Mouse (Mus musculus) T-helper 1 cell (primary cell): Measurements from ENCODE around the gene Sowahd.
"Not testable (repeated sequence)": the region's sequence is repeated elsewhere in the genome, so short reads cannot be mapped to it uniquely, and the experiment has no call there.

ENCODE experiments used
- in situ Hi-C: fragments of 300-600 bp; cut with MboI, MseI; formaldehyde crosslinking; loops from one replicate; pipeline ENCODE4 v1.15.1; 2025; ENCODE audit warnings: high pct_unique_total_duplicates

Gene Sowahd

DNA sequence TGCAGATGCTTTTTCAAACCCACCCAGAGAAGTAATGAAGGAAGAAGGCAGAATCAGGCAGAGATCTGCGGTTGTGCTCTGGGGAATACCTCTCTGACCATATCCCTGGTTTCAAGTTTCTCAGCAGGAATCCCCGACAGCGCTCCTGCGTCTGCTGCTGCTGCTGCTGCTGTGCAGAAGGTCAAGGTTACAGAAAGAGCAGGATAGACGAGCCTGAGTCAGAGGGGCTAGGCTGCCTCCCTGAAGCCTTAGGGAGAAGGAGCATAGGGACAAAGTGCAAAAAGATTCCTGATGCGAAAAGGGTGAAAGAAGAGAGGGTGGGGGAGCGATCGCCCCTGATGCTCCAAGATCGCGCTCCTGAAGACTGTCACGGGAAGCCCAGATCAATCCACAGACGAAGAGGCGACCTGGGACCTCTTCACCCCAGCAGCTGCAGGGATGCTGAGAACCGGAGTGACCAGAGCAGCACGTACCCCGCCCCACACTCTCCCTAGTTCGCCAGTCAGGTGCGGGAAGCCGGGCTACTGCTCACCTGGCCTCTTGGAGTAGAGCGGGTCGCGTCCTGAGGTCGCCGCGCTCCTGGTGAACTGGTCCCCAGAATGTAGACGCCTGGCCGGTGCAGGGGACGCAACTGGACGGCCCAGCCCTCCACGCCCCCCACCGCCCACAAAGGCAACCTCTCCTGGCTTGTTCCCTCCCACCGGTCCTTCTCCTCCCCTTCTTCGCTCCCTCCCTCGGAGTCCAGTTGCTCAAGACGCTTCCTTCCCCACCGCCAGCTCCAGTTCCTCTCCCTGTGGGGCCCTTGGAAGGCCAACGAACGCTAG, at the start of gene Sowahd:
Sowahd (plus strand) TSS at position 780 of the 824 bp plus-strand sequence.
- in situ Hi-C loops, result no loop called here

DNA sequence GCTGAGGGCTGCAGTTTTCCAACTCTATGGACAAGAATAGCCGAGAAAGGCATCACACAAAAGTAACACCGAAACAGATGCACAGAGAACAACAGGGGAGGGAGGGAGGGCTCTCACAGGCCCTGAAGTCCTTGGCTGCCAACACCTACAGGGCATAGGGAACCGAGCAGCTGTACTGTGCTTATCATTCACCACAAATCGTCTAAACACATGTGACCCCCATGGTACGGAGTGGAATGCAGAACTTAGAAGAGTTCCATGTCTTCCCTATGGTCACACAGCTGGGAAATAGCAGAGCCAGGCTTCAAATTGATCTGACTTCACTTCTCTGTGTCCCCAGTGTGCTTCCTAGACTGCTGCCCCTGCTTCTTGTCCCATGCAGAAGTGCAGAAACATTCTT, 34.8 kb upstream of the Sowahd start:
- in situ Hi-C loops, result no loop called here

- in situ Hi-C loops, result loop anchor here (5.0 kb wide), 1 partner anchor 81 kb away; no protein-coding TSS in a partner anchor
Observed at GRCm38 (mm10) chrX:37018150-37018654, 30.4 kb upstream of the Sowahd start.

- in situ Hi-C loops, result loop anchor here (5.0 kb wide), 1 partner anchor 82 kb away; no protein-coding TSS in a partner anchor
Observed at GRCm38 (mm10) chrX:37019045-37019444, 29.6 kb upstream of the Sowahd start.

DNA sequence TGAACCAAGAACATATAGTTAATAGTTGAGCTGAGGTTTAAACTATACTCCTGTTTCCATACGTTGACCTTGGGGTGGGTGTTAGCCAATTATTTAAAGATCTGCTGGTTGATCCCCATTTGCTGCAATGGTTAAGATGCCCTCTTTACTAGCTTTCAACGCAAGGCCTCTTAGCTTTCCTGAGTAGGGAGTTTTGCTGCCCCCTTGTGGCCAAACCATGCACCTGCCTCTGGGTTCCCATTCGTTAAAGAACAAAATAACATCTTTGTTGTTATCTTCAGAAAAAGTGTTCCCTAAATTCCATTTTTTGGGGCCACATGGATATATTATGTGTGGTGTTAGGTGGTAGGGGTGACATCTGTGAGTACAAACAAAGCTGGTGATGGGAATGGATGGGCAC, 26.0 kb upstream of the Sowahd start:
- in situ Hi-C loops, result loop anchor here (10.0 kb wide), 1 partner anchor 188 kb away; no protein-coding TSS in a partner anchor

GRCm38 (mm10) chrX:37023652-37024309, 24.9 kb upstream of the Sowahd start:
- in situ Hi-C loops, result loop anchor here (10.0 kb wide), 1 partner anchor 189 kb away; no protein-coding TSS in a partner anchor

DNA sequence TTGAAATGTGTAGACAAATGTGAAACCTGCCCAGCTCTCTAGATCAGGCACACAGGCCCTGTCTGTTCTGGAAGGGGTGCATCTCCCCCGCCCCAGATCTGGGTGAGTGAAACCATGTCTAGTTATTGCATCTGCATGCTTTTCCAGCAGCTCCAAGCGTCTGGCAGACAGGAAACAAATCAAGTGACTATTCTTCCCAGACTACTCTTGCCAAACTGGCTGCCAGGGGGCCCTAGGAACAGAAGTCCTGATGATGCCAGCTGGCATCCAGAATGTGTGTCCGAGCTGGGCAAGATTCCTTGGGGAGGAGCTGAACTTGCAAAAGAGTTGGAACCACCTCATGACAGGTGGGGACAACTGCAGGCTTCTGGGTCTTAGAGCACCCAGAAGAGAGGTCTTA, 20.3 kb upstream of the Sowahd start:
- in situ Hi-C loops, result loop anchor here (10.0 kb wide), 1 partner anchor 194 kb away; no protein-coding TSS in a partner anchor

DNA sequence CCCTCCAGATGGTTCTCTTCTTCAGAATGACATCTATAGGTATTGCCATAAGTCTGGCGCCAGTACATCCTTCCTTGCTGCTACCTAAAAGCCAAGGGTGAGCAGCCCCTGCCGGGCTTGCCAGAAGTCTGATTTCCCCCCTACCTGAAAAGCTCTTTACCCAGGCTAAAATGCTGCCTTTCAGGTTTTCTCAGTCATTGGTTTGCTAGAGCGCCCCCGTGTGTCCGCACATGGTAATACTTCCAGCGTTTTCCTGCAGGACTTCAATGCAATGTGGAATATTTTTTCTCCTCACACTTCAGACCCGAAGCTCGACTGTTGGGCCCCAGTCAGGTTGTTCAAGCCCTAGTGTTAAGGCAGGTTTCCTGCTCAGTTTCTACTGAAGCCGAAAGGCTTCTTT, 5.9 kb upstream of the Sowahd start:
- in situ Hi-C loops, result no loop called here

- in situ Hi-C loops, result no loop called here
Observed at GRCm38 (mm10) chrX:37048890-37049823, 512 bp downstream of the Sowahd start.

GRCm38 (mm10) chrX:37063902-37064301, 15.3 kb downstream of the Sowahd start:
- in situ Hi-C loops, result no loop called here

DNA sequence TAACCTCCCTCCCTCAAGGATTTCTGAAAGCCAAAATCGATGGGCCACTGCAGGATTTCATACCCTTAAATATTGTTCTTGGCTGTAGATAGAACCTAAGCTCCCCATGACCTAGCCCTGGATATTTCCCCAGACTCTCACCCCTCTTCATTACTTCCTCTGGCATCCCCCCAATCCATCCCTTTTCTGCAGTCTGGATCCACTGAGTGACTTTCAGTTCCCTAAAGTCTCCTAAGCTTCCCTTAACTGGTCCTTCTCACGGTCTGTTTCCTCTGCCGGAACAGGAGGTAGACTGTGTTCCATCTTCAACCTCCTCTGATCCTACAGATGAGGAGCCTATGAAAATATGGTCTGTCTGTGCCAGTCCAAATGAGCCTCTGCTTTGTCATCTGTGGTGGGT, 18.7 kb downstream of the Sowahd start:
- in situ Hi-C loops, result no loop called here

DNA sequence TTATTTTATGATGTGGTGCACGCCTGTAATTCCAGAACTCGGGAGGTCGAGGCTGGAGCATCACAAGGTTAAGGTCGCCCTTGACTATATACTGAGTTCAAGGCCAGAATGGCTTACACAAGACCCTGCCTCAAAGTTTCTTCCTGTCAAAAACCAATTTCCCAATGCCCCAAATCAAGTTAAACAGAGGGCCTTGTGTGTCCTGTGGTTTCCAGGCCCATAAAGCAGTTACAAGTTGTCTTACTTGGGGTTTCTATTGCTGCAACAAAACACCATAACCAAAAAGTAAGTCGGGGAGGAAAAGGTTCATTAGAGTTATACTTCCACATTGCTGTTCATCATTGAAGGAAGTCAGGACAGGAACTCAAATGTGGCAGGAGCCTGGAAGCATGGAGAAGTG, 20.1 kb downstream of the Sowahd start:
- in situ Hi-C loops, result no loop called here

- in situ Hi-C loops, result no loop called here
Observed at GRCm38 (mm10) chrX:37074262-37074892, 25.7 kb downstream of the Sowahd start.

DNA sequence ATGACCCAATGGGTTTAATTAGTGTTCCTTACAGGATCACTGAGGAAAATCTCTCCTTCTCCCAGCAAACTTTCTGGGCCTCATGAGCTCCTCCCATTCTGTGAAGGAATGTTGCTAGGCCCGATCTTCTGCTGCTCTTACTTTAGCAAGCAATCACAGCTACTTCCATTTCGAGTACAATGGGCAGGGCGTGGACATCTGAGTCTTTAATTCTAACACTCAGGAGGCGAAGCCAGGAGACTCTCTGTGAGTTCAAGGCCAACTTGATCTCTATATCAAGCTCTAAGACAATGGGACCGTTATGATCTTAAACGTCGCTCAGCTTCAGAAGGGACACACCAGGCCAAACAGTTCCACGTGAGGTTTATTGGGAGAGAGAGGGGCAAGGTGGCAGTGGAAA, 28.0 kb downstream of the Sowahd start:
- in situ Hi-C loops, result no loop called here

GRCm38 (mm10) chrX:37080345-37080744, 31.7 kb downstream of the Sowahd start:
- in situ Hi-C loops, result not testable (repeated sequence)

DNA sequence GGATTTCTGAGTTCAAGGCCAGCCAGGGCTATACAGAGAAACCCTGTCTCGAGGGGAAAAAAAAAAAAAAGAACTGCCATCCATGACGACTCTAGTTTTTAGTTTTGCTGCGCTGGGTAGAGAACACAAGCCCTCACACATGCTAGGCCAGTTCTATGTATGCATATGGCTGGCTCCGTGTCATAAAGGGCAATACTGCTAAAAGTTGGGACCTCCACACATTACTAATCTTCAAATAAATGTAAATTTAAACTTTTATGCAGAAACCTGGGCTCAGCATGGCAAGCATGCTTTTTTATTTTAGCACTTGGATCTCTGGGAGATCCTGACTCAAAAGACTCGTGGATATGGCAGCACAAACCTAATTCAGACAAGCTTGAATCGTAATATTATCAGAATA, 32.5 kb downstream of the Sowahd start:
- in situ Hi-C loops, result no loop called here

DNA sequence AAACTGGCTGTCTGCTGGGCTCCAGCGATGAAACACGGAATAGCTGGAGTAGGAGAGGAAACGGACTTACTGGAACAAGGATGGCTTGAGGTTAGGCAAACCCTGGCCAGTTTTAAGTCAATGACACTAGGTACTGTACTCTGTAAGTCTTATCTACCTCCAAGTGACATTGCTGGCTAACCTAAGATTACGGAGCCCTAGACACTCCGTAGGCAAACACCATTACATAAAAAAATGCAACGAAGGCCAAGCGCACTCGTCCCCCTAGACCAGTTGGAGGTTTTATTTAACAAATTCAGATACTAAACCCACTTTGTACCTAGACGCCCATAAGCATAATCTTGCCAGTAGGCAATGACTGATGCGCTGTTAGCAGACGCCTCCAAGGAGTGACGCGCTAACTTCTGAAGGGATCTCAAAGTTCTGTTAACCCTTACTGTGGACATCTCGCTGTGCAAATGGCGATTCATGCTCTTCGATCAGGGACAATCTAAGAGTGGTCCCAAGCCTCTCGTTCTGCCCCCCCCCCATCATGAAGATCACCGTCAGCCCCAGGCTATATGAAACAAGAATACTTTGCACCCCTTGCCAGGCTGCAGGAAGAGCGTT, 35.8 kb downstream of the Sowahd start:
- in situ Hi-C loops, result no loop called here

DNA sequence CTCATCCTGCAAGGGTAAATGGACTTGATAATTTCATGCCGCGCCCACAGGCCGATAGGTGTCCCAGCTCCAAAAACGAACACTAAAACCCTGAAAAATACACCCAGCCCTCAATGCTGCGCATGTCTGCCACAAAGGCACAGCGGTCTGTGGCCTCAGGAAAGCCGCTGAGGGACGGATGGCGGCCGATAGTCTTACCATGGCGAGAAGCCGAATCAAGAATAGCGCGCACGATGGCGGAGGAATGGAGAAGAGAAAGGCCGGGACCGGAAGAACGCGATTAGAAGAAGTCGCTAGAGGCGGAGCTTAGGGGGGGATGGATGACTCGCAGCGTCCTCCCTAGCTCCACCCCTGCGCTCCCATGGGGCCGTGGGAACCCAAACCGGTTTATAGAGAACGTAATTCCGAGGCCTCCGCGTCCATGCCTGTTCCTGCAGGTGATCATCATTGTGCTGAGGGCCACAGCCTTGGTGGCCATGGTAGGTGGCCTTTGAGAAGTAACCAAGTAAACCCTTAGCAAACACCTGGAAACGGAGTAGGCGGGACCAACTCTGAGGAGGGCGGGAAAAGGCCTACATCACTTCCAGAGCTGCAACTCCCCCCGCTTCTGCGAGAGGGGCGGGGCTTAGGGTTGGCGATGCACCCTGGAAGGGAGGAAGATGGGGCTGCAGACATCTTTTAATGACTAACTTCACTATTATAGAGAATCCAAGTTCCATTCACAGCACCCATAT, 36.4 kb downstream of the Sowahd start, which contains the start of gene Rpl39:
Rpl39 (minus strand) TSS at position 476 of the 734 bp plus-strand sequence.
- in situ Hi-C loops, result no loop called here

DNA sequence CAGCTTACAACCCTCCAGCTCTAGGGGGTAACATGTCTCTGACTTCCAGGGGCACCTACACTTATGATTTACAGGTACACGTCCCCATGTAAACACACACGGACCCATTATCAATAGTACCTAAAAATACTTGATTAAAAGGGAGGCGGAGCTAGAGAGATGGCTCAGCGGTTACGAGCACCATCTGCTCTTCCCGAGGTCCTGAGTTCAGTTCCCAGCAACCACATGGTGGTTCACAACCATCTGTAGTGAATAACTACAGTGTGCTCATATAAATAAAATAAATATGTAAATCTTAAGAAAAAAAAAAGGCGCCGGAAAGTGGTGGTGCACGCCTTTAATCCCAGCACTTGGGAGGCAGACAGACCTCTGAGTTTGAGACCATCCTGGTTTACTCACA, 37.0 kb downstream of the Sowahd start:
- in situ Hi-C loops, result no loop called here

- in situ Hi-C loops, result no loop called here
Observed at GRCm38 (mm10) chrX:37088778-37089177, 40.1 kb downstream of the Sowahd start.
